Mouse (Mus musculus) layer of hippocampus, adult 18-20 months (tissue): ENCODE results near the gene Asb14. TPM values are rescaled to one million over a fixed set of nuclear protein-coding genes. Genes with fewer than 3 reads are reported as not detected.
A peak's percentile ranks its signal among the peaks of the same experiment; 100 is the strongest.
"Not testable (repeated sequence)": the region's sequence is repeated elsewhere in the genome, so short reads cannot be mapped to it uniquely, and the experiment has no call there.

ENCODE experiments used
- DNase-seq, 2 experiments: peaks; one replicate each; pipeline ENCODE4 v3.0.0; 2022; ENCODE audit warnings: low spot score in 2 of 2
- long read RNA-seq: library from polyadenylated mRNA; stranded (forward); transcript quantifications from one replicate; pipeline ENCODE4 v2.0.0, GENCODE M21; 2021
- total RNA-seq, 2 experiments: library from RNA; stranded (reverse); gene quantifications; 2 replicates each; pipeline ENCODE4 v1.2.3; 2021

Gene Asb14
- total RNA-seq = under 1 TPM in 1 of 2 experiments, not detected in 1; 0.43 TPM
- long read RNA-seq = 0 reads

- no peak for DNase-seq
These were observed at the start of gene Asb14 for GRCm38 (mm10) chr14:26894392-26894791. TSS of gene Asb14 (plus strand) at chr14:26894557.

GRCm38 (mm10) chr14:26853053-26853452 is 41.3 kb upstream of the Asb14 start:
- DNase-seq = no peak

- no peak for DNase-seq
These were observed 40.3 kb upstream of the Asb14 start for GRCm38 (mm10) chr14:26854066-26854465.

GRCm38 (mm10) chr14:26858364-26858763 is 36.0 kb upstream of the Asb14 start:
- DNase-seq = no peak

- DNase-seq = no peak
These were observed 35.3 kb upstream of the Asb14 start for GRCm38 (mm10) chr14:26859024-26859423.

- no peak for DNase-seq
These were observed 27.0 kb upstream of the Asb14 start for GRCm38 (mm10) chr14:26867356-26867755.

- no peak for DNase-seq
These were observed 26.1 kb upstream of the Asb14 start for GRCm38 (mm10) chr14:26868299-26868698.

- DNase-seq = no peak
These were observed 15.6 kb upstream of the Asb14 start for GRCm38 (mm10) chr14:26878756-26879155.

GRCm38 (mm10) chr14:26879976-26880375 is 14.4 kb upstream of the Asb14 start:
- DNase-seq = no peak

GRCm38 (mm10) chr14:26881700-26882099 is 12.7 kb upstream of the Asb14 start:
- no peak for DNase-seq

GRCm38 (mm10) chr14:26887244-26887643 is 7.1 kb upstream of the Asb14 start:
- DNase-seq = no peak

- DNase-seq = no peak
These were observed 3.6 kb upstream of the Asb14 start for GRCm38 (mm10) chr14:26890777-26891176.

GRCm38 (mm10) chr14:26899490-26899889 is 5.1 kb downstream of the Asb14 start:
- DNase-seq = no peak

GRCm38 (mm10) chr14:26900893-26901292 is 6.5 kb downstream of the Asb14 start:
- no peak for DNase-seq

- DNase-seq = no peak
These were observed 13.0 kb downstream of the Asb14 start for GRCm38 (mm10) chr14:26907401-26907800.

GRCm38 (mm10) chr14:26910461-26910860 is 16.1 kb downstream of the Asb14 start:
- DNase-seq = not testable (repeated sequence)

- no peak for DNase-seq
These were observed 16.8 kb downstream of the Asb14 start for GRCm38 (mm10) chr14:26911201-26911600.

GRCm38 (mm10) chr14:26911826-26912225 is 17.5 kb downstream of the Asb14 start:
- DNase-seq = no peak

- peak; percentile 16 to 42 for DNase-seq
These were observed 19.4 kb downstream of the Asb14 start for GRCm38 (mm10) chr14:26913681-26914268.

- no peak for DNase-seq
These were observed 25.0 kb downstream of the Asb14 start for GRCm38 (mm10) chr14:26919310-26919709.

- DNase-seq = no peak
These were observed 29.5 kb downstream of the Asb14 start for GRCm38 (mm10) chr14:26923702-26924421.

- no peak for DNase-seq
These were observed 40.5 kb downstream of the Asb14 start for GRCm38 (mm10) chr14:26934891-26935290.

GRCm38 (mm10) chr14:26935558-26935957 is 41.2 kb downstream of the Asb14 start:
- no peak for DNase-seq
